Mouse (Mus musculus) urinary bladder, postnatal 10 days (tissue): Measurements from ENCODE around the gene Veph1.

Experiments used
- DNase-seq: peaks from one replicate; pipeline ENCODE4 v3.0.0; 2022; ENCODE audit warnings: low spot score

Gene Veph1

GRCm38 (mm10) chr3:66221243-66221611 is 75.4 kb downstream of the Veph1 start:
- DNase-seq: no peak

DNA sequence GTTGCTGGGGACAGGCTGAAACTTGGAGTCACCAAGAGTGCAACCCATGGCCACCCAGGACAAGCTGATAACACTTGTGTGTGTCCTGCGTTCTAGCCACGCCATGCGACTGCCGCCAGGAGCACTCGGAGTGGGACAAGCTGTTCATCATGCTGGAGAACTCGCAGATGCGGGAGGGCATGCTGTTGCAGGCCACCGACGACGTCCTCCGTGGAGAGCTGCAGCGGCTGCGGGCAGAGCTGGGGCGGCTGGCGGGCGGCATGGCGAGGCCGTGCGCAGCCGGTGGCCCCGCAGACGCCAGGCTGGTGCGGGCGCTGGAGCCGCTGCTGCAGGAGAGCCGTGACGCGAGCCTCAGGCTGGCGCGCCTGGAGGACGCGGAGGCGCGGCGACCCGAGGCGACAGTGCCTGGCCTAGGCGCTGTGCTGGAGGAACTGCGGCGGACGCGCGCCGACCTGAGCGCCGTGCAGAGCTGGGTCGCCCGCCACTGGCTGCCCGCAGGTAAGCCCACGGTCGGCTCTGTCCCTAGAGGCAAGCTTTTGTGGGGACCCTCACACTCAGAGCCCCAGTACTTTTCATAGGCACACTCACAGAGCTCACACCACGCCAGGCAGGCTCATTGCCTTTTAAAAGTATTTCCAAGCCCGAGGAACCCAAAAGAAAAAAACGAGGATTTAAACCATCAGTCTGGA is 75.9 kb downstream of the Veph1 start:
- DNase-seq: no peak

GRCm38 (mm10) chr3:66219655-66220191 is 76.9 kb downstream of the Veph1 start, which contains the start of gene Ptx3:
Gene Ptx3, plus strand, starts transcription at chr3:66219910.
- no peak for DNase-seq

- DNase-seq: no peak
Observed at GRCm38 (mm10) chr3:66215759-66216158, 80.9 kb downstream of the Veph1 start.

GRCm38 (mm10) chr3:66213524-66213923 is 83.1 kb downstream of the Veph1 start:
- DNase-seq: no peak

- no peak for DNase-seq
Observed at GRCm38 (mm10) chr3:66208836-66209573, 87.6 kb downstream of the Veph1 start.

DNA sequence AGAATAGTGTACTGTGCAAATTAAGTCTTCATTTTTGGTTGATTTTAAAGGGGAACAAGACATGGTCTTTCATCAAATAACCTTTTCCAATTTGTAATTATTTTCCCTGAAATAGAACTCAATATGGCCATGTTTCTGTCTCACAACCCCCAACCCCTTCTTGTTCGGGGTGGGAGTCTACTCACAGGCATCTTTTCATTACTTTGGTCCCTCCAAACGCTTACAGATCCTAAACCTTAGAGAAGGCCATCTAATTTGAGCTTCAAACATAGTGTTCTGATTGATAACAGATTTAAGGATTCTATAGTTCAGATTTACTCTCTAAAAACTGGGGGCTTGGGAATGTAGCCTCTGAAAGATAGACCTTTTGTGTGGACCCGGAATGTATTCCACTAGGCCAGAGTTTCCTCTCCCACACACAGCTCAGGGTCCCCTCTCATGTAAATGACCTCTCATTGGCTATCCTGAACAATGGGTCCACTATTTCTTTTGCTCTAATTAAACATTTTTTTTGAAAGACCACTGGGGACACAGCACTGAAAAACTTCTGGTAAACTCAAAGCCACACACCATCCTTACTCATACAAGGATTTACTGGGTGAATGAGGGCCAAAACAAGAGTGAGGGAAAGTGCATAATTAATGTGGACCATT is 102.6 kb downstream of the Veph1 start:
- no peak for DNase-seq

DNA sequence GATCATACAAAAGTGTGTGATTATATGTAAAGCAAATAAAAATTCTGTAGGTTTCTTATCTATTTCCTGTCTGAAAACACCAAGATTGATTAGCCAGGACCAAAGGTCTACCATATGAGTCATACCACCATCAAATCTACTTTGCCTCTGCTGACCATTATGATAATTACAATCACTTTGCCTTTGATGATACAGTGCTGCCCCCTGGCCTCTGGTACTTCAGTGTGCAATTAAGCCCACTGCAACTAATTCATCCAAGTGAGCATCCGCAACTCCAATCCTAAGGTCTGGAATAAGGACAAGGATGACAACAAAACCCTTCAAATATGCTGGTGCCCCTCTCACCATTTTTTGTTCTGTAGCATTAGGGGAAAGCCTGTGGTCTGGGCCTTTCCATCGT is 117.0 kb downstream of the Veph1 start:
- DNase-seq: no peak

- DNase-seq: no peak
Observed at GRCm38 (mm10) chr3:66172907-66173306, 123.7 kb downstream of the Veph1 start.

GRCm38 (mm10) chr3:66169873-66170538 is 126.6 kb downstream of the Veph1 start:
- DNase-seq: no peak

- no peak for DNase-seq
Observed at GRCm38 (mm10) chr3:66166606-66167290, 129.9 kb downstream of the Veph1 start.

- DNase-seq: no peak
Observed at GRCm38 (mm10) chr3:66165026-66165425, 131.6 kb downstream of the Veph1 start.

DNA sequence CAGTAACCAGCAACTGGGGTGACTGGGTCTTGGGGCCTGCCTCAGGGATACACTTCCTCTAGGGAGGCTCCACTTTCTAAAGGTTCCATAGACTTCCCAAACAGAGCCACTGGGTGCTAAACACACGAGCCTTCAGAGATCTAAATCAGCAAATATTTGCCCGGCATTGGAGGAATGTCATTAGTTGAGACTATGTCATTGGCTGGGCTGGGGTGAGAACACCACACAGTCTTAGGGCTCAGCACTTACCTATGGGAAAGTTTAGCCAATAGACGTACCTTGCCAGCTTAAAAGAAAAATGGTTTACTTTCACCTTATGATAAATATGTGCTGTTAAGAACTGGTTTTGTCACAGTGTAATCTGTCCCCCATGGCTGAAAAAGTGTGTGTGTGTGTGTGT is 132.1 kb downstream of the Veph1 start:
- no peak for DNase-seq

GRCm38 (mm10) chr3:66162612-66163011 is 134.0 kb downstream of the Veph1 start:
- DNase-seq: no peak

DNA sequence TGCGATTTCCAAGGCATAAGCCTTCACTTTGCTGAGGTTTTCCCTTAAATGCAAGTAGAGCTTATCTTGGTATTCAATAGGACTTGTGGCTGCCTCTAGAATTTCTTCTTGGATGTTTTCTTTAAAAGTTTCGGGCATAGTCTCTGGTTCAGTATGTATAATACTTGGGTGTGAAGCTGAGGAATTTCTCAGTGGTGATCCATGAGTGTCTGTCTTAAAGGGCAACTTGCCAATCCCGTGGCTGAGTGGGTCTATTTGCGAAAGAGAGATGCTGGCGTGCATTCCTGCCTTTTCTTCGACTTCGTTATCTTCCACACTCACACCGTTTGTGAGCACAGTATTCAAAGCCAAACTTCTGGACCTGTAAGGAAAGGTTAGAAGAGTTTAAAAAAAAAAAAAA is 138.7 kb downstream of the Veph1 start:
- no peak for DNase-seq

DNA sequence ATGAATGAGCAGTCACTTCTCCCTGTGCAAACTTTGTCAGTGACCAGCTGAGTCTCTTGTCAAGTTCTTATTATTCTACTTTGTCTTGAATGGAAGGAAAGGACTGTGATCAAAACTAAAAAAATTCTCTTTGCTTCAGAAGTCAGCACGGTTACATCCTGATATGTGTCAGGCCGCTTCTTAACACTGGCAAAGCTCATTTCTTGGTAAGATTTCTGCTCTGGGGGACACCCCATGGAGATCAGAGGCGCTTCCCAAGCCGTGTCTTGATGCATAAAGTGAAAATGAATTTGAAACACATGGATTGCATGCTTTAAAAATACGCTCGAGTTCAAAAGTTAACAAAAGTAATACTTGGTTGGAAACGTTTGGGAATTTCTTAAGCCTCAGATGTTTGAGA is 159.0 kb downstream of the Veph1 start:
- no peak for DNase-seq

DNA sequence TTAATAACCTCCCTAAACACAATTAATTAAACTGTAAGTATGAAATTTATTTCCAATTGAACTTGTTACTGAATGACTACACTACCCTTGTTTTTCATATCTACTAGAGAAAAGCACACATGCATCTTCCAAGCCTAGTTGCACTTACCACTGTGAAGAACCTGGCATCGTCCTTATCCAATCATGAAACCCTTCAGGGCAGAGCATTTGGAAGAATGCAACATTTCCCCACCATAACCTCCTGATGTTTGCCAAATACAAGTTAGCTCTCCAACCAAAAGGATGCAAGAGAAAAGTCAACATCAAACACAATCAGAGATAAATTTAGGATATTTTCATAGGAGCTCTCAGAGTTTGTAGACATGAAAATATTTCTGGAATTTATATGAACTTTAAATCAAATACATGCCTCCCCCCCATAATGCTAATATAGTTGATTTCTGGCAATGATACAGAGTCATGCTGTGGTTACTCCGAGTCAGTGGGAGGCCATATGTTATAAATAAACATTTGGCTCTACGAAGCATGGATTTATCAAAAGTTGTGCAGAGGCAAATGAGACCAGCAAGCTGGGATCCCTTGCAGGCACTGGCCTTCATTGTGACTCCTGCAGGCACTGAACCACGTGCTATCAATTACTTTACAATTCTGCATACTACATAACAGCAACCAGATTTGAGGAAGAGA is 165.2 kb downstream of the Veph1 start:
- DNase-seq: no peak

DNA sequence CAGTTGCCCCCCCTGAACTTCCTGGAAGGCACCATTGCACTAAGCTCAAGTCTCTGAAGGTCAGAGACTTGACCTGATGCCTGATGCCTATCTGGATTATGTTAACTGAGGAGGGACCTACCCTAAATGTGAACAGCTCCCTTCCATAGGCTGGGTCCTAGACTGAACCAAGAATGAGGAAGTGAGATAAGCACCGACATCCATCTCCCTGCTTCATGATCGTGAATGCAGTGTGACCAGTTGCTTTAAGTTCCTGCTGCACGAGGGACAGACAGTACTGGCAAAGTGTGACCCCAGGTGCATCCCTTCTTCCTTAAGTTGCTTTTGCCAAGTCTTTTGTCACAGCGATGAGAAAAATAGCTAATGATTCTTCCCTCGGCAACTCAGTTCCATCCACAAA is 166.9 kb downstream of the Veph1 start:
- DNase-seq: no peak

DNA sequence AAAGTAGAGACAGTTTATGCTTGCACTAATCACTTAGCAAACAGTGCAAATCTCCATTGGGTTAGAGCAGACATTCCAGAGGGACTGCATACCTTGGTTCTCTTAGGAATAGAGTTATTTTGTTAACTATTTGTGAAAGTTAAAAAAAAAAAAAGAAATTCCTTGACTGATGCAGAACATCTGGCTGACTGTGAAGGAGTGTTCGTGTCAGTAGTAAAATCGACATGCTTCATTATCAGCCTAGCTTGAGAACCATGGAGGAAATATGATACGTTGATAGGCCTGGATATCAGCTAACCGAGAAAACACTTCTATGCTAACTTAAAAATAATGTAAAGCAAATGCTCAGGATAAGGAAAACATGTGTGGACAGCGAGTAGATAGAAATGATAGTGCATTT is 191.1 kb downstream of the Veph1 start:
- no peak for DNase-seq

GRCm38 (mm10) chr3:66102599-66102932 is 194.1 kb downstream of the Veph1 start:
- DNase-seq: no peak
